Mouse (Mus musculus) left cerebral cortex, postnatal 10 days (tissue): Measurements from ENCODE around the gene Castor1. TPM values are rescaled to one million over a fixed set of nuclear protein-coding genes. Genes with fewer than 3 reads are reported as not detected.

ENCODE experiments used
- DNase-seq, 2 experiments: peaks; one replicate each; pipeline ENCODE4 v3.0.0; 2021 to 2022; ENCODE audit warnings: low spot score in 2 of 2, mixed read lengths in 1 of 2; ENCODE audit errors: extremely low spot score in 1 of 2
- intact Hi-C: fragments of 180-260 bp; cut with DNase I; formaldehyde crosslinking; loops from one replicate; pipeline ENCODE4 v1.15.1; 2025
- total RNA-seq, 2 experiments: library from RNA; stranded (reverse); gene quantifications; 2 replicates each; pipeline ENCODE4 v1.2.3; 2021

Castor1 gene
- total RNA-seq, 2 experiments from 2014 or later = 2.1 to 5.2 TPM

GRCm38 (mm10) chr11:4224223-4224622 is 6.2 kb downstream of the Castor1 start:
- DNase-seq = no peak
- intact Hi-C loops = loop anchor here (5.0 kb wide), 1 partner anchor 33 kb away; the partner anchor contains the start of gene Lif

GRCm38 (mm10) chr11:4226569-4227325 is 8.7 kb downstream of the Castor1 start:
- intact Hi-C loops = no loop called here
- DNase-seq = no peak

- no peak for DNase-seq
- intact Hi-C loops = no loop called here
Observed at GRCm38 (mm10) chr11:4228463-4228862, 10.4 kb downstream of the Castor1 start.

GRCm38 (mm10) chr11:4229841-4230240 is 11.8 kb downstream of the Castor1 start:
- intact Hi-C loops = no loop called here
- DNase-seq = no peak

DNA sequence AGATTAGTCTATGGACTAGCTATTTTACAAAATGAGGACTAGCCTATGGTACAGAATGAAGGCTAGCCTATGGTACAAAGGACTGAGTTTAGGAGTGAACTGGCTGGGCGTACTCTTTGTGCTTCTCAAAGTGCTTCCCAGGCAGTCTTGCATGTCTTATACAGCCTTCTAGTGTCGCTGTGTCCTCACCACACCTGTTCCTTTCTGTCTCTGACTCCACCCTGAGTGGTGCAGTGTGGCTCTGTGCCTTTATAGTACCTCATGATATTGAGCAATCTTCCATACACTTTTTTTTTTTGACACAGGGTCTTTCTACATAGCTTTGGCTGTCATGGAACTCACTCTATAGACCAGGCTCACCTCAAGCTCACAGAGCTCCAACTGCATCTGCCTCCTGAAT is 13.4 kb downstream of the Castor1 start:
- intact Hi-C loops = no loop called here
- no peak for DNase-seq

DNA sequence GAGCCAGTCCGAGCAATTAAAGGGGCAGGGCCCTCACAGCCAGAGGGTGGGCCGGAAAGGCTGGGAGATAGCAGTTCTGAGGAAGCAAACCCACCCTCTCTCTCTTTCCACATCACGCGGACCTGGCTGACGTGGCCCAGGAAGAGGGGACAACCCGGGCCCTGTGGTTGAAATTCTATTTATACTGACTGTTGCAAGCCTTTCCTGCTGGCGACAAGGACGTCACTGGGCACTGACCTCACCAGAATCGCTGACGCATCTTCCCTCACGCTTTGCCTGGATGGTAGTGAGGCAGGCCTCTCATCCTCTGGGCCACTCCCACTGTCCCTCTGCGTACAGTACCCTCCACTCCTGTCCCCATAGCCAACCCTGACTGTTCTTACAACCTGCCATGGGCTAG is 14.6 kb downstream of the Castor1 start:
- intact Hi-C loops = no loop called here

DNA sequence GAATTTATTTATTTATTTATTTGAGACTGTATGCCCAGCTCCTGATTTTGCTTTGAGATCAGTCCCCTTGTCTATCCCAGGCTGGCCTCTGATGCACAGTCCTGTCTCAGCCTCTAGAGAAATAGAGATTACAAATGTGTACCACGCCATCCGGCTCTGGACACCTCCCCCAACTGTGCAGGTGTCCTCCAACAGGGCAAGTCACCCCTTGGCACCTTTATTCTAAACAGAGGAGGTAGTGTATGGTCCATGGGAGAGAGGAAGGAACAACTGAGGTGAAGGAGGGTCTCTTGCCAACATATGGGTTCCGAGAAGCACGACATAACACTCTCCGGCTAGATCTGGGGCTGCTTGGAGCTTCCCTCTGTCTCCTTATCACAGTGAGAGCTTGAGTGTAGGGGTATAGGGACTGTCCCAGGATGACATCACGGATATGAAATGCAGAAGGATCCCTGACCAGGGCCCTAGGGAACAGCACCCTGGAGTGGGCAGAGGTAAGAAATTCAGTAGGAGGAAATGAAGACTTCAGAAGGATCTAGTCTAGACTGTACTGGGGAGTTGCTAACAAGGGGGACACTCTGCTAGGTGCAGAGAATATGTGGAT is 17.1 kb downstream of the Castor1 start:
- intact Hi-C loops = no loop called here
- no peak for DNase-seq

More for the DNA sequence above, 14.6 kb downstream of the Castor1 start:
- DNase-seq = no peak

GRCm38 (mm10) chr11:4235665-4236545 is 17.9 kb downstream of the Castor1 start, which contains the start of gene Osm:
Osm (plus strand) TSS chr11:4236420.
- intact Hi-C loops = no loop called here
- DNase-seq = no peak

- intact Hi-C loops = no loop called here
- DNase-seq = no peak
Observed at GRCm38 (mm10) chr11:4236546-4237067, 18.6 kb downstream of the Castor1 start.

DNA sequence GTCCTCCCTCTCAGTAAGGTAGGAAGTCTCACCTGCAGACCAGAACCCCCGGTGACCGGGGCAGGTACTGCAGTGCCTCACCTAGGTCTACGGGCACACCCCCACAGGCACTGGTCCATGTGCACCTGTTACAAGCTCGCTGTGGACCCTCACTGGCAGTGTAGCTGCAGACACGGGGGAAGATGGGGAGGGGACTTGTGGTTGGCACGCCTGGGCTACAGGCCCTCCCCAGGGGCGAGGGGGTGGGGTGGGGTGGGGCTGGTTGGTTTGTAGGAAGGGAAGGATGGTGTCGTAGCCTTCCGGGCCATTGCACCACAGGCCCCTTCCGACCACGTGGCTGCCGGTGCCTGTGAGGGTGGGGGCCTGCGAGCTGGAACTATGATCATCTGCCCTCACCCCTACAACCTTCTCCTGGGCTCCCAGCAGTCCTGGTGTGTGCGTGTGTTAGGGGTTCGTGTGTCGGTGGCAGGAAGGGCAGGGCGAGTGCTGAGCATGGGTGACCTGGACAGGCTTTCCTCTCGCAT is 19.4 kb downstream of the Castor1 start:
- intact Hi-C loops = no loop called here
- no peak for DNase-seq

- DNase-seq = no peak
- intact Hi-C loops = no loop called here
Observed at GRCm38 (mm10) chr11:4238167-4238566, 20.1 kb downstream of the Castor1 start.

- DNase-seq = no peak
- intact Hi-C loops = no loop called here
Observed at GRCm38 (mm10) chr11:4239691-4240090, 21.7 kb downstream of the Castor1 start.

- intact Hi-C loops = no loop called here
- DNase-seq = no peak
Observed at GRCm38 (mm10) chr11:4240151-4240550, 22.1 kb downstream of the Castor1 start.

GRCm38 (mm10) chr11:4241180-4241579 is 23.2 kb downstream of the Castor1 start:
- intact Hi-C loops = no loop called here
- DNase-seq = no peak

DNA sequence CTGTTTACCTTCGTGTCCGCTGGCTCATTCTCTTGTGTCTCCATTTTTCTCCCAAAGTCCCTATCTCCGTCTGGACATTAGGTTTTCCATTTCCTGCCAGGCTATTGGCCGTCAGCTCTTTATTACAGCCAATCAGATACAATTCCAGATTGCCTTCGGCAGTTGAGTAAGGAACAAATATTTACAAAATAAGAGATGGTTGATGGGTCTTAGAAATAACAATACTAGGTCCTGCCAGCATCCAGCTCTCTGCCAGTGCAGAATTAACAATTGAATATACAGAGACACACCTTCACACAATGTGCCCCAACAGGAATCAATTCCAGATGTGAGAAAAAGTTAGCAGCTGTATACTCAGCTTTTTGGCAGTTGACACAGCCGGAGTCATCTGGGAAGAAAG is 28.1 kb downstream of the Castor1 start:
- intact Hi-C loops = no loop called here
- no peak for DNase-seq

- no peak for DNase-seq
- intact Hi-C loops = no loop called here
Observed at GRCm38 (mm10) chr11:4246623-4247022, 28.6 kb downstream of the Castor1 start.

DNA sequence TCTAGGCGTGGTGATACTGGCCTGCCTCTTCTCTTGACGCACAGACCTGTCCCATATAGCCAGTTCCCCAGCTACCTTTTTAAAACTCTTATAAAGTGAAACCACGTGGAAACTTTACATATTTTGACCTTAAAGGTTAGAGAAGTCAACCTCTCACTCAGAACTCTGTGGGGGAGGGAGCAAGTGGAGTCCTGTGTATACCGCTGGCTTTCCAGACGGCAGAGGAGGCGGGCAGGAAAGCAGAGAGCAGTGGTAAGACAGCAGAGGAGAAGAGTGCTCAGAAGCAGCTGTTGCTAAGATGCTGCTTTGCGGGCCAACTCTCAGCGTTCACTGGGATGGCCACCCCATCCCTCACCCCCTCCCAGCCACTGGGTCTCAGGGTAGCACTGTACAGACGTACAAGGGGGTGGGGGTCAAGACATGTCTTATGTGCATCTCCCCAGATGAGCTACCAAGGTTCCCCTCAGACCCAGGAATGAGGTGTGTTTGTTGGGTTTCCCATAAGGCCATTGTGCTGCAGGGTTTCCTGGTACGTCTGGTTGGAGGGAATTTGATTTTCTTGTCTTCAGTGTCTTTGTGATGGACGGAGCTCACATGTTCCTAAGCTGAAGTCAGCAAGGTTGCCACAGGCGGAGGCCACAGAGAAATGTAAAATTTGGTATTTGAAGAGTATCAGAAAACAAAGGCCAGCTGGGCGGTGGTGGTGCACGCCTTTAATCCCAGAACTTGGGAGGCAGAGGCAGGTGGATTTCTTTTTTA is 29.4 kb downstream of the Castor1 start:
- no peak for DNase-seq

GRCm38 (mm10) chr11:4249151-4249550 is 31.1 kb downstream of the Castor1 start:
- intact Hi-C loops = no loop called here

More for the DNA sequence above, 29.4 kb downstream of the Castor1 start:
- intact Hi-C loops = no loop called here

More at GRCm38 (mm10) chr11:4249151-4249550, 31.1 kb downstream of the Castor1 start:
- no peak for DNase-seq
